Mouse (Mus musculus) MN1 (cell line): ENCODE data around the gene Tas2r144.

ENCODE experiments used
- DNase-seq: peaks from one replicate; pipeline ENCODE4 v3.0.0-alpha.2; 2016; ENCODE audit warnings: low spot score

Gene Tas2r144

DNA sequence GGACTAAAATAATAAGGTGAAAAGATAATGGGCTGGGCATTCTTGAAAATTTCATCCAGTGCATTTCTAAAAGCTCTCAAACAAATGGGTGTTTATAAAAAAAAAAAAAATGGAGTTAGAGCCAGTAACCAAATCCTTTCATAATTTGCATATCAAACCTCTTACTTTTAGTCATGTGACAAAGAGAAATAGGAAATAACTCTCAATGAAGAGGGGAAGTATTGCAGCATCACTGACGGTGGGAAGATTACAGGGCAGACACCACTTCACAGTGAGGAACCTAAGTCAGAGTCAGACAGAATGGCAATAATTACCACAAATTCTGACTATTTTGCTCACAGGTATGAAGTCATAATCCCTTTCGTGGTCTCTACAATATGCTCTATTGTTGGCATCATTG, at the start of gene Tas2r144:
TSS of gene Tas2r144 (plus strand) at position 301 of the 400 bp plus-strand sequence.
- DNase-seq = no peak

DNA sequence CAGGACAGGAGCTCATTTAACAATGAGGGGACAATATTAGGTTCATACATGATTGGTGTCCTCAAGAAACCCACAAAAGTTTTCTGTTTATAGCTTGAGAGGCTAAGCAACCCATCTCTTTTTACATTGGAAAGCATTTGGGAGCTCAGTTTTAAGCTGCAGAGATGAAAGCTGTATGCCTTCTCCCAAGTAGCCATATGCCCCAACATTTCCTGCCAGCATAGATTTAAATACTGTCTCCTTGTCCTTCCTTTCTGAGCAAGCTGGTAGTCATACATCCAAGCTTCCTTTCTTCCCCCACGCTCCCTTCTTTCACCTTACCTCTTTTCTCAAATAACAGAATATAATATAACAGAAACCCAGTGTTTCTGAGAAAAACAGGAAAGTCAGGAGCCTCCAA, 32.7 kb upstream of the Tas2r144 start:
- no peak for DNase-seq

DNA sequence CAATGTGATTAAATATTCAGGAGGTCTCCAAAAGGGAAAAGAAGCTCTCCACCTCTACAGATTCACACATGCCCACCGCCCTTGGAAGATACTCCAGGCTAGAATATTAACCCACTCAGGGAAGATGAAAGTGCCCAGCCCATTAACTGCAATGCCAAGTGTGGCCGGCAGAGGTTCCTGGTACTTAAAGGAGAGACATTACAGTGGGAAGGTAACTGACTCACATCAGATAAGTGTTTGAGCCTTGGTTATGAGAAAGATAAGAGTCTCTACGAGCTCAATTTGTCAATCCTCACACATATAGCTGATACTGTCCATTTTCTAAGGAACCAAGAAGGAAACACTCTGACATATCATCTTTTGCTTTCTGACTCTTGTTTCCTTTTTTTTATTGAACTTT, 28.9 kb upstream of the Tas2r144 start:
- DNase-seq = no peak

DNA sequence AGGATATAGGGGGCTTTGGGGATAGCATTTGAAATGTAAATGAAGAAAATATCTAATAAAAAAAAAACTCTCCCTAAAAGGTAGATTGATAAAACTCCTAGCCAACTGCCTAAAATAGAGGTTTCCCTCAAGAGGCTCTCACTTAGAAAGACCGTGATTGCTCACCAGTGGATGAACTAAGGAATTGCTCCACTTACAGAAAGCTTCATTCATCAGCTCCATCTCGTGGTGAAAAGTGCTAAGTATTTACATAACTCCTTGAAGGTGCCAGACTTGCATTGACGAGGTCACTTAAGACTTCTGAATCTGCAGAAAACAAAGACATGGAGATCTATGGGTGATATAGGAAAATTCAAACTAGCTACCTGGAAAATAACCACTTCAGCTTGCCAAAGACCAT, 17.4 kb upstream of the Tas2r144 start:
- no peak for DNase-seq

DNA sequence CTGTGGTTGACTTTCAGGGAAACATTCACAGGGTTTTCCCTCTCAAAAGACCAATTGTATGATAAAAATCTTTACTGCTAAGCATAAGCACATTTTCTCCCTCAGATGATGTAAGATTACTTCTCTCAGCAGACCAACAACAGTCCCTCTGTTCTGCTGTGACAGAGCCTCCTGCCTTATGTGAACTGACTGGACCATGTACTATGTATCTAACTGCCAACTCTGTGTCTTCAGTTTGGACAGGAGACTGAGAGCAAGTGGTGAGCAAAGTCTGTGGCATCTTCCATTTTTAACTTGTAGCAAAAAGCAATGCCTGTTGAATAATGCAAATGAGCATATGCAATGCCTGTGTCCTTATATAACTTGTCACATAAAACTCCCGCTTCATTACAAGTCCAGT, 15.6 kb upstream of the Tas2r144 start:
- DNase-seq = no peak

DNA sequence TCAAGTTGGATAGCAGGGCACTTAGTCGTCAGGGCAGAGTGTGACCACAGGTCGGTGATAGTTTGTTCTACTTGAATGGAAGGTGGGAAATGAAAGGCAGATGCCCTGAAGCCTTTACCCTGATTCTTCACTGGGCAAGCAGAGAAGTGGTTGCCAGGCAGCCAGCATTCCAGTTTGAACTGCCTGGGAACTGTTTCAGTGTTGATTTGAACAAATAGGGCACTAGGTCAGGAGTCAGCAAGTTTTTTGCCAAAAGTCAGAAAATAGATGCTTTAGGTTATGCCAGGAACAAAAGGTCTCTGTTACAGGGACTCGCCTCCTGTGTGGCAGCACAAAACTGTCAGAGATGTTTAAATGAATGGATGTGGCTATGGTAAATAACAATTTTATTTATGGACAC, 7.2 kb downstream of the Tas2r144 start:
- DNase-seq = no peak

DNA sequence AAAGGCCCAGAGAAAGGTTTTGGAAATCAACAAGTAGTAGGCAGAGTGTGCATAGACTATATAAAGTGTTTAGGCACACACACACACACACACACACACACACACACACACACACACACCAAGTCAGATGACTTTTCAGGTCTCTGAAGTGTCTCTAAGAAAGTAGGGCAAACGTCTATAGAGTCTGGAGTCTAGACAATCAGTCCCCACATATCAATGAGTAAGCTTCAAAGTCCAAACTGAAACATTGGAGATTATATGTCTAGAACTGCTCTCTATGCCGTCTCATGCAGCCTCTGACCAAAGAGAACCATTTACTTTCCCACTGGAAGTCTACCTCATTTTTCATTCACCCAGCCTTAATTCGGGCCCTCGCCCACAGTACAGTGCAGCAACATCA, 9.9 kb downstream of the Tas2r144 start:
- DNase-seq = no peak

DNA sequence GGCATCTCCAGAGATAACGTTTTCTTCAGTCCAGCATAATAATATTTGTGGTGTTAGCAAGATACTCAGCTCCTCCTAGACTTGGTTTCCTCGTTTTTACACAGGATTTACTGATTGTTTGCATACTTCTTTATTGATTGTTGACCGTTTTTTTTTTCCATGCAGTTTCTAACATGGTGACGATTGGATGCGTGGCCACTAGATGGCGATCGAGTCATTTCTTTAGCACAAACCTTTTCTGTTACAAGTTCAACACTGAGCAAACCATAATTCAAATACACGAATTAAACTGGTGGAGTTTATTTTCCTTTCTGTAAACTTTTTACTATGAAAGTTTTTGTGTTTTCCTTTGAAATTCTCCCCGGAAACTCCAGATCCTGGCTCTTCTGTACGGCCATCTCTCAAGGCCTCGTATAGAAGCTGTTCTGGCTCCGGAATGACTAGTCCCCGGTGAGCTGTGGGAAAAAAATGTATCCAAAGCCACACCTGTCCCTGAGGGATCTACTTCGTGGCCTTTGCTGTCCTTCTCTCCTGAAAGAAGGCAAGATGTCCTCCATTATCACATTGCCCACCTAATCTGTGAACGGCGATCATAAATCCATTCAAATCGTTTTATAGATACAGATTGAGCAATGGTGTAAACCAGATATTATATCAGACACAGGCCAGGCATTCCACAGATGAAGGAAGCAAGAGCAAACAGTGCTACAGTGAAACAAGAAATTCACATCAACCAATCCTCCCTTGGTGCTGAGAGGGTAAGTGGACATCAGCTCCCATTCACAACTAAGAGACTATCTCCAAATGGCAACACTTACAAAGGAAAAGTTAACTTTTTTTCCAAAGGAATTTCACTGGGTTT, 12.3 kb downstream of the Tas2r144 start:
- DNase-seq = peak; percentile 66

DNA sequence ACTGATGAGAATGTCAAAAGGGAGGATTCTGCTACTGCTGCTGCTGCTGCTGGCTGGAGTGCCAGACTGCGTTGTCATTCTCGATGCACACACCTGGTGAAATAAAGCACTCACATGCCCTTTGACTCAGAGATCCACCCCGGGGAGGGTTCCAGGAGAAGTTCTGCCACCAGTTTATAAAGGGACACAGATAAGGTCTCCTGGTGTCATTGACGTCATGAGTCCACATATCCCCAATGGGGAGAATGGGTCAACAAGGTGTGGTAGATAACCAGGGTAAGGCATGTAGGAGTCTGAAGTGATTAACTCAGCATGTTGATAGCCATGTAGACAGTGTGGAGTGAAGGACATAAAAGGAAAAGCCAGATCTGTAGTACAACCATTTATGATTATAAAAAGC, 14.5 kb downstream of the Tas2r144 start:
- DNase-seq = no peak

DNA sequence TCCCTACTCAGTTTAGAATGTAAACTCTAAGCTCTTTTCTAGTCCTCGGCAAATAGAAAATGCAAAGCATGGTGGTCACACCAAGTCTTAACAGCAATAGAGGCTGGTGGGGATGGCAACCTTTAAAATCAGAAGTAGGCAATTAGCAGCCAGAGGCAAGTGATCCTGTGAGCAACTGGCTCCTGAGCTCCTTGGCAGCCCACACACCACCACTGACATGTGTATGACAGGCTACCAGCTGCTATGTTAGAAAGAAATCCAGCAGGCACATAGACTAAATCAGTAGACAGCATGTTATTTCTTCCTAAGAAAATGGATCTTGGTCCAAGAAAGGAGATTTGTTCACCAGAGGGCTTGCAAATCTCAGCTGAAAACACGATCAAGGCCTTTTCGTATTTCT, 16.1 kb downstream of the Tas2r144 start:
- DNase-seq = no peak

DNA sequence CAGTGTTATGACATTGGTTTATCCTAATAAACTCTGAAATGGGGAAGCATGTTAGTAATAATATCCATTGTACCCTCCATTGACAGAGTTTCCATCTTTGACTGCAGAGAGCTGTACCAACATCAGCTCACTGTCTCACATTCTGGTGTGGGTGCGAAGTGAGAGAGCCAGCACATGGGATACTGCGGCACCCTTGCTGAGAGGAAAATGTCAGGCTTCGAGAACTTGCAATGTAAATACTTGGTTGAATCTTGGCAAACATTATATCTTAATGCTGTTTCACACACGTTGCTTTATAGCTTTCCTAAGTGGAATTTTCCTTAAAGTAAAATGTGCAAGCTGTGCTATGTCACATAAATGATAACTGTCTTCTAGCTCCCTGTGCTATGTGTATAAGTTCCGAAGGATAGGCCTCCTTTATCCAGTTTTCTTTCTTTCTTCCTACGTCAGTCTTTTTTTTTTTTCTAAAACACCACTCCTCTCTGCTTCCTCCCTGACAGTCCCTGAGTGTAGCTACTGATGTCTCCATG, 22.2 kb downstream of the Tas2r144 start:
- no peak for DNase-seq

DNA sequence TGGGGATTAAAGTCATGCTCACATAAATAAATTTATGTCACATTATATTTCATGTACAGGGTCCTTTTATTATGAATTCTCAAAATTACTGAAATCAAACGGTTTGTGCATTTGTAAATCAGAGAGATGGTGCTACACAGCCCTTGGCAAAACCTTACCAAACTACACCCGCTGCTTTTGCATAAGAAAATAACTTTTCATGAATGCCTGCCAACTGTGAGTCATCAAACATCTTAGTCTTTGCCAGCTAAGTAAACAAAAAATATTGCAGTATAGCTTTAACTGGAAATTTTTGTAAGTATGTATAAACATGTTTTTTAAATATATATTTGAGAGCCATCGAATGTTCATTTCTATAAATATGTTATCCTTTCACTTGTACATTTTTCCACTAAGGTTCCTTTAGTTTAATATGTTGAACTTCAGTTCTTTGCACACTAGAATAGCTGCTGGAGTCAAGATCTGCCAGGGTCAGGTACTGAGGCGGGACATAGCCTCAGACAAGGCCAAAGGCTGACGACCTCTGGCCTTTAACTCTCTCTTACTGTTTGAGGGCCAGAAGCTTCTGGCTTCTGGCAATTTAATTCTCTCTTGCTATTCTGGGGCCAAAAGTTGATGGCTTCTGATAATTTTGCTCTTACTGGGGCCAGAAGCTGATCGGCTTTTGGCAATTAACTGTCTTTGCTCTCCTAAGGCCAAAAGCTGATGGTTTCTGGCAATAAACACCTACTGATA, 26.4 kb downstream of the Tas2r144 start:
- DNase-seq = no peak

DNA sequence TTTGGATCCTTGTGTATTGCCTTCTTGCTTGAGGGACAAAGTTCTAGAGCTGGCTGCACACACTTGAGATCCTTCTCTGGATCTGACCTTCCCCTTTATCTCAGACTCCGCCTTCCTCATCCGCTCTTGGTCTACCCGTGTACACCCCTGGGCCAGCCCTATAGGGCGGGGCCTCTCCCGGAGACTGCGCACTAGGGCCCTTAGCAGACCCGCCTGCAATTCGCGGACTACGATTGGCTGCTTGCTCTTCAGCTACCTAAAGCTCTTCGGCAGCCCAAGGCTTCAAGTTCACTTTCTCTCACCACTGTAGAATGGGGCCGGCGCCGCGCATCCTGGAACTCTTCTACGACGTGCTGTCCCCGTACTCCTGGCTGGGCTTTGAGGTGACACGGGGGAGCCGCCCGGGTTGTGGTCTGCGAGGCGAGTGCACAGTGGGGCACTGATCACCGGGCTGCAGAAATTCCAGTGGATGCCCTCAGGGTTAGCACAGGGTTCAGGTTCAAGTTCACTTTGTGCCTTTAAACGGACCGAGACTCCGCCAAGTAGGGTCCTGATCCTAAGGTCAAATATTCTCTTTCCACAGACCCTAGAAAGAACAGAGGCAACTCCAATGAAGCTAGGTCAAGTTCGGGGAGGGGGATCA, 30.7 kb downstream of the Tas2r144 start, which contains the start of gene Gstk1:
TSS of gene Gstk1 (plus strand) at position 225 of the 643 bp plus-strand sequence.
- no peak for DNase-seq

DNA sequence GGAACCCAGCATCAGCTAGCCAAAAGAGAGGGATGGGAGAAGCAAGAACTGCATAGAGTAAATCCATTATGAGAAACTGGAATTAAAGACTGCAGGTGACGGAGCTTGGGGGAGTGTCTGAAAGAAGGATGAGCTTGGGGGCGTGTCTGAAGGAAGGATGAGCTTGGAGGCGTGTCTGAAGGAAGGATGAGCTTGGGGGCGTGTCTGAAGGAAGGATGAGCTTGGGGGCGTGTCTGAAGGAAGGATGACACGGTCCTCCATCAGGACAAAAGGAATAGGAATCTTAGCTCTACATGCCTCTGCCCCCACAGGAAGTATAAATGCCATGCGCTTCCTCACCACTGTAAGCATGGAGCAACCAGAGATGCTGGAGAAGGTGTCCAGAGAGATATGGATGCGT, 32.0 kb downstream of the Tas2r144 start:
- DNase-seq = no peak

DNA sequence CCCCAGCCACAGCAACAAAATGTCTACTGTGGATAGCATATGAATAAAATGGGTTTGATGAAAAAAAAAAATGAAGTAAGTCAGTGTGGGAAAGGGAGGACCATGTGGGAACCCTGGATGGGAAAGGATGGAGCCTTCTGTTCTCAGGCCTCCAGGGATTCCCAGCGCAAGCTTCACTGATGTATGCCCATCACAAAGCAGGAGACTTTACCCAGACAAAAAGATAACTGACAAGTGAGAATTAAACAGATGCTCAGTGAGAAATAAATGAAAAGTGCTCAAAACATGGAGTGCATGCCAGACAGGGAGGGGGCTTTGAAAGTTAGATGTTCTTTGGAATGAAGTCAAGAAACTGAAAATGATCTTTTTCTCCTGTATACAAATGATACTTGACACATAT, 32.9 kb downstream of the Tas2r144 start:
- no peak for DNase-seq

DNA sequence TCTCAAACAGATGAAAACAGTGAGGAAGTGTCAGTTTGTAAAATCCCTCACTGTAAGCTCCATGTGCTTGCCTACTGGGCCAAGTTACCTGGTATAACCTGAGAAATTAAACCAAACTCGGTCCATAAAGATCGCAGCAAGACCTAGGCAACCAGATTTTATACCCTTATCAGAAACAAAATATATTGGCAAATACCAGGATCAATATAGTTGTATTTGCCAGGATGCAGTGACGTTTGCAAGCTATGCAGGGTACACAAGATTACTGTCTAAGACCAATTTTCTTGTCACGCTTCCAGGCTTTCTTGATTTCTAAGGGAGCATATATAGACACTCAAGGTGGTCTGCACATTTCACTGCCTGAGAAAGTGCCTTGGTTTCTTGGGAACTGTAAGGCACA, 36.7 kb downstream of the Tas2r144 start:
- DNase-seq = no peak

DNA sequence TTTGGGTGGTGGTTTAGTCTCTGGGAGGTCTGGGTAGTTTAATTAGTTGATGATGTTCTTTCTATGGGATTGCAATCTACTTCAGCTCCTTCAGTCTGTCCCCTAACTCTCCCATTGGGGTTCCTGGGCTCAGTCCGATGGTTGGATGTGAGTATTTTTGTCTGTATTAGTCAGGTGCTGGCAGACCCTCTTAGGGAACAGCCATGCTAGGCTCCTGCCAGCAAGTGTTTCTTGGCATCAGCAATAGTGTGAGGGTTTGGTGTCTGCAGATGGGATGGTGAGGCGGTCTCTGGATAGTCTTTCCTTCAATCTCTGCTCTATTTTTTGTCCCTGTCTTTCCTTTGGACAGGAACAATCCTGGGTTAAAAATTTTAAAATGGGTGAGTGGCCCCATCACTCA, 38.0 kb downstream of the Tas2r144 start:
- DNase-seq = no peak

DNA sequence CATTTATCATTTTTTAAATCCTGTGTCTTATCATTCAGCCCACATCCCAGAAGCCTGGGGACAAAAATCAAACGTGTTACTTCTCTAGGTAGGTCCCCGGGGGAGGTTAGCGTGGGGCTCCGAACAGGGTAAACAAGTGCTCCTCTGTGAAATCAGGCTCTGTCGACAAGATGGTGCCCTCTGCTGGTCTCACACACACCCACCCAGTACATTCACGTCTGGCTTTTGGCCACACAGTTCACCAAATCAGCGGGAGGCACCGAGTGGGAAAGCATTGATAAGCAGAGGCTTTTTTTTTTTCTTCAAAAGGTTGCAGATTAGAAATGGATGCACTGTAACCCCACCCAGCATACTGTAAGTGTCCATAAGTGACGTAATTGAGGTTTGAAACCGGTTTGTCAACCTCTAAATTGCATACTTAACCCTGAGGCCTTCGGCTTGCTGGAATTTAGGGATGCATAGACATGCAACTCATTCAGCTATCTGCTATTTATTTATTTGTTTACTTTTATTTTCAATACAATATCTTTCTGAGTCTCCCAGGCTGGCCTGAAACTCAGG, 42.3 kb downstream of the Tas2r144 start:
- DNase-seq = no peak

DNA sequence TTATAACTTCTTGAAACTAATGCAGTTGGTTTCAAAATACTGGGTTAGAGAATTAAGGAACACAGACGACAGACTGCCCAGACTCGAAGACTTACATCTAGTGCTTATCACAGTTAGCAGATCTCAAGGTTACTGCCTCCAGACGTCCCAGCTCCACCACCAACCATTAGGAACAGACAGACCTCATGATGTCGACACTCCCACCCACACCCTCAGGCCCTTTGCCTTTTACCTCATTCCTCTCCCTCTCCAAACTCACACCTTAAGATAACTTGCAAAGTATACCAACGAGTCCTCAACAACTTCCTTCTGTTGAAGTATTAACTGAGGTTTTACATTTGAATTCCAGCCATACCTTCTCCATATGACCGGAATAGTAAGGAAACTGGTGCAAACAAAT, 45.3 kb downstream of the Tas2r144 start:
- DNase-seq = no peak

DNA sequence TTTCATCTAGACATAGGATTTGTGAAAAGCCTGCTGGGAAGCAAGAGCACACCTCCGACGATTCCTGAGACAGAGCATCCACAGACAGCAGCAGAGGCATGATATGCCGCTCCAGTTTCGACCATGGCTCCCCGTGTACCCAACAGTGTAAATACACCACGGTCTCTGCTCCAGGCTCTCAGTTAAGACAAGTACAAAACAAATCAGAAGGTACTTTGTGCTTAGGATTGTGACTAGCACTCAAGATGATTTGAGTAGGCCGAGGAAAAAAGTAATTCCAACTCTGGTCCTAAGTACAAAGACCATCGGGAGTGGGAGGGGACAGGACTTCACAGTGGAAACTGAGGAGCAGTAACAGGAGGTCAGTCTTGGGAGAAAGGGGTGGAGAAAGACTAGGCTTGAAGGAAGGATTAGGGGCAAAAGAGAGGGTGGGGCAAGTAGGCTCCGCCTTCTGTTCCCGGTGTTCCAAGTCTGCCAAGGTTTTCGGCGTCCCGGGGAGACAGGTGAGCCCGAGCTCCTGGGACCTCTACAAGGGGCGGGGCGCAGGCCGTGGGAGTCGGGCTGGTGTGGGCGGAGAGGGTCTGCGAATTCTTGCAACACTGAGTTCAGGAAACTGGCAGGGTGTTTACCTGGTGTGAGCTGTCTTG, 46.5 kb downstream of the Tas2r144 start, which contains the start of gene Tmem139:
TSS of gene Tmem139 (plus strand) at position 447 of the 647 bp plus-strand sequence.
- DNase-seq = no peak

DNA sequence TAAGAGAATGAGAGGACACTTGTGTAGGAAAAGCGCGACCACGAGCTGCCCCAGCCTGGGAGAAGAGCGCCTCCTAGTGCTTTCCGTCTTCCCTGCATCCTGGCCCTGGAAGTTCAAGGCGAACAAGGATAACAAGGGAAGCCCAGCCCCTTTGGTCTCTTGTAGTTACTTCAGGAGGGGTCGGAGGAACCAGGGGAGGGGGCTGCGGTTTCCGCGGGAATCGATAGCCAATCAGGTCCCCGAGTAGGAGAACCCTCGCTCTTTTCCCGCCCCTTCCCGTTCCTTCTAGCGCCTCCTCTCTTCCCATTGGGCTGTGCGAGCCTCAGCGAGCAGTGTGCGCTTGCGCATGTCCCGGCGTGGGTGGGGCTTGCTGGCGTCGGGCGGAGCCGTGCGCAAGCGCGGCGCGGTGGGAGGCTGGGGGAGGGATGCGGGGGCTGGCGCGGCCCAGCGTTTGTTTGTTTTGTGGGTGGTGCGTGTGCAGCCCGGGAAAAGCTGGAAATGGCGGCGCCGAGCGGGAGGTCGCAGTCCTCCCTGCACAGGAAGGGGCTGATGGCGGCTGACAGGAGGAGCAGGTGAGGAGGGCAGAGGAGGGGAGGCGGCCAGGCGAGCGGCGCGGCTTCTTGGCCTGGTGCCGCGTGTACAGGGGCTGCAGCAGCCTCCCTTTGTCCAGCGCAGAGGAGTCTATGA, 49.6 kb downstream of the Tas2r144 start, which contains the start of gene Casp2:
TSS of gene Casp2 (plus strand) at position 360 of the 687 bp plus-strand sequence.
- DNase-seq = peak; percentile 98
